Mouse (Mus musculus): ENCODE results near the gene Gpx4. TPM values are rescaled to one million over a fixed set of nuclear protein-coding genes. Genes with fewer than 3 reads are reported as not detected.
"Not testable (repeated sequence)": the region's sequence is repeated elsewhere in the genome, so short reads cannot be mapped to it uniquely, and the experiment has no call there.

Gpx4 gene
- polyA plus RNA-seq, 1 experiment from 2014 or later = 500 TPM

GRCm38 (mm10) chr10:80051618-80052373 lies 4.8 kb downstream of the Gpx4 start:
- Histone ChIP-seq H3K36me3 (peaks cover 5% of the 10 kb centered on the region; the same call in 1 of the 2 replicates), H3K9ac (no peak overlapping the region), H3K4me3 (replicated peaks) (no peak overlapping the region), H3K9me3 (no peaks in the 10 kb centered on the region), H3K27ac (peak overlapping the region; percentile 82), H3K4me1 (peaks cover 31% of the 10 kb centered on the region), H3K4me2 (peak overlapping the region; percentile 1; the same call in 1 of the 2 replicates), H3K27me3 (replicated peaks) (no peaks in the 10 kb centered on the region)
- ATAC-seq (ENCODE audit: insufficient read depth, low FRiP score, low read depth) = no peak
- 43% methylated on average over 14 of the region's 14 CpGs for WGBS

- H3K9me3 ChIP-seq = no peaks in the 10 kb centered on the region
- H3K4me1 ChIP-seq = peaks cover 31% of the 10 kb centered on the region
- peak overlapping the region; percentile 82 for H3K27ac ChIP-seq
- H3K4me3 ChIP-seq (replicated peaks) = no peak overlapping the region
- no peak overlapping the region for H3K9ac ChIP-seq
- no peaks in the 10 kb centered on the region for H3K27me3 ChIP-seq (replicated peaks)
- peaks cover 11% of the 10 kb centered on the region for H3K36me3 ChIP-seq
- WGBS = 79% methylated on average over 5 of the region's 5 CpGs
- peak overlapping the region; percentile 1; the same call in 1 of the 2 replicates for H3K4me2 ChIP-seq
- no peak for ATAC-seq (ENCODE audit: insufficient read depth, low FRiP score, low read depth)
Measured at GRCm38 (mm10) chr10:80052374-80052764, 5.4 kb downstream of the Gpx4 start.

GRCm38 (mm10) chr10:80053259-80053780 lies 6.4 kb downstream of the Gpx4 start:
- ATAC-seq (ENCODE audit: insufficient read depth, low FRiP score, low read depth) = peak; percentile 95
- Histone ChIP-seq H3K4me3 (replicated peaks) (peak overlapping the region; percentile 81), H3K27ac (peak overlapping the region; percentile 98), H3K4me1 (peaks cover 31% of the 10 kb centered on the region), H3K4me2 (peak overlapping the region; percentile 77), H3K9ac (peak overlapping the region; percentile 94), H3K27me3 (replicated peaks) (no peaks in the 10 kb centered on the region), H3K9me3 (no peaks in the 10 kb centered on the region), H3K36me3 (peaks cover 21% of the 10 kb centered on the region)
- under 1% methylated on average over 47 of the region's 47 CpGs for WGBS

GRCm38 (mm10) chr10:80053831-80054815 lies 7.2 kb downstream of the Gpx4 start:
- ATAC-seq (ENCODE audit: insufficient read depth, low FRiP score, low read depth) = peak; percentile 30
- peaks cover 28% of the 10 kb centered on the region for H3K4me1 ChIP-seq
- H3K4me3 ChIP-seq (replicated peaks) = peak overlapping the region; percentile 81
- no peaks in the 10 kb centered on the region for H3K27me3 ChIP-seq (replicated peaks)
- under 1% methylated on average over 73 of the region's 77 CpGs for WGBS
- peak overlapping the region; percentile 77 for H3K4me2 ChIP-seq
- H3K9me3 ChIP-seq = no peaks in the 10 kb centered on the region
- H3K36me3 ChIP-seq = peaks cover 26% of the 10 kb centered on the region
- H3K9ac ChIP-seq = peak overlapping the region; percentile 94
- peak overlapping the region; percentile 98 for H3K27ac ChIP-seq

- not testable (repeated sequence) for H3K27ac ChIP-seq
Measured at GRCm38 (mm10) chr10:80054911-80055310, 7.9 kb downstream of the Gpx4 start.

GRCm38 (mm10) chr10:80055364-80055763 lies 8.4 kb downstream of the Gpx4 start:
- no peaks in the 10 kb centered on the region for H3K27me3 ChIP-seq (replicated peaks)
- ATAC-seq (ENCODE audit: insufficient read depth, low FRiP score, low read depth) = no peak
- peaks cover 29% of the 10 kb centered on the region for H3K36me3 ChIP-seq
- H3K9ac ChIP-seq = no peak overlapping the region
- peak overlapping the region; percentile 18 for H3K27ac ChIP-seq
- peak overlapping the region; percentile 81 for H3K4me3 ChIP-seq (replicated peaks)
- 70% methylated on average over 5 of the region's 5 CpGs for WGBS
- H3K9me3 ChIP-seq = no peaks in the 10 kb centered on the region
- peaks cover 28% of the 10 kb centered on the region for H3K4me1 ChIP-seq
- H3K4me2 ChIP-seq = peak overlapping the region; percentile 77

More at GRCm38 (mm10) chr10:80054911-80055310, 7.9 kb downstream of the Gpx4 start:
- Histone ChIP-seq H3K4me1 (peaks cover 28% of the 10 kb centered on the region), H3K4me3 (replicated peaks) (peak overlapping the region; percentile 81), H3K4me2 (peak overlapping the region; percentile 77), H3K36me3 (peaks cover 29% of the 10 kb centered on the region)
- H3K9ac ChIP-seq; H3K9me3 ChIP-seq; H3K27me3 ChIP-seq (replicated peaks); ATAC-seq (ENCODE audit: insufficient read depth, low FRiP score, low read depth): not testable (repeated sequence)
- 18% methylated on average over 3 of the region's 3 CpGs for WGBS

- Histone ChIP-seq H3K27ac (peak overlapping the region; percentile 18; the same call in 1 of the 2 replicates), H3K4me1 (peaks cover 28% of the 10 kb centered on the region), H3K4me2 (no peak overlapping the region), H3K4me3 (replicated peaks) (no peak overlapping the region), H3K9ac (no peak overlapping the region), H3K9me3 (no peaks in the 10 kb centered on the region), H3K36me3 (peaks cover 29% of the 10 kb centered on the region), H3K27me3 (replicated peaks) (no peaks in the 10 kb centered on the region)
- ATAC-seq (ENCODE audit: insufficient read depth, low FRiP score, low read depth) = no peak
- 68% methylated on average over 10 of the region's 10 CpGs for WGBS
Measured at GRCm38 (mm10) chr10:80055891-80056290, 8.9 kb downstream of the Gpx4 start.

- peaks cover 25% of the 10 kb centered on the region for H3K4me1 ChIP-seq
- WGBS = 83% methylated on average over 4 of the region's 4 CpGs
- no peak for ATAC-seq (ENCODE audit: insufficient read depth, low FRiP score, low read depth)
- H3K27ac ChIP-seq = no peak overlapping the region
- H3K27me3 ChIP-seq (replicated peaks) = no peaks in the 10 kb centered on the region
- H3K4me2 ChIP-seq = no peak overlapping the region
- H3K9me3 ChIP-seq = no peaks in the 10 kb centered on the region
- H3K9ac ChIP-seq = no peak overlapping the region
- H3K4me3 ChIP-seq (replicated peaks) = no peak overlapping the region
- peaks cover 29% of the 10 kb centered on the region for H3K36me3 ChIP-seq
Measured at GRCm38 (mm10) chr10:80056506-80056905, 9.5 kb downstream of the Gpx4 start.

- Histone ChIP-seq H3K27me3 (replicated peaks) (no peaks in the 10 kb centered on the region), H3K36me3 (peaks cover 31% of the 10 kb centered on the region), H3K27ac (no peak overlapping the region), H3K4me3 (replicated peaks) (no peak overlapping the region), H3K9me3 (no peaks in the 10 kb centered on the region), H3K4me1 (peaks cover 22% of the 10 kb centered on the region), H3K9ac (no peak overlapping the region), H3K4me2 (no peak overlapping the region)
- no peak for ATAC-seq (ENCODE audit: insufficient read depth, low FRiP score, low read depth)
- WGBS = 88% methylated on average over 27 of the region's 27 CpGs
Measured at GRCm38 (mm10) chr10:80056976-80057682, 10.2 kb downstream of the Gpx4 start.

GRCm38 (mm10) chr10:80057683-80058326 lies 10.8 kb downstream of the Gpx4 start:
- H3K4me2 ChIP-seq = no peak overlapping the region
- H3K4me1 ChIP-seq = peaks cover 16% of the 10 kb centered on the region
- H3K9me3 ChIP-seq = no peaks in the 10 kb centered on the region
- peaks cover 37% of the 10 kb centered on the region for H3K36me3 ChIP-seq
- WGBS = 80% methylated on average over 30 of the region's 30 CpGs
- ATAC-seq (ENCODE audit: insufficient read depth, low FRiP score, low read depth) = no peak
- H3K27me3 ChIP-seq (replicated peaks) = no peaks in the 10 kb centered on the region
- H3K4me3 ChIP-seq (replicated peaks) = no peak overlapping the region
- H3K9ac ChIP-seq = no peak overlapping the region
- no peak overlapping the region for H3K27ac ChIP-seq

GRCm38 (mm10) chr10:80063104-80063503 lies 16.1 kb downstream of the Gpx4 start:
- Histone ChIP-seq H3K27ac (no peak overlapping the region), H3K9me3 (no peaks in the 10 kb centered on the region), H3K4me1 (no peaks in the 10 kb centered on the region), H3K4me3 (replicated peaks) (no peak overlapping the region), H3K4me2 (no peak overlapping the region), H3K27me3 (replicated peaks) (no peaks in the 10 kb centered on the region), H3K9ac (no peak overlapping the region), H3K36me3 (peaks cover 35% of the 10 kb centered on the region)
- WGBS = 86% methylated on average over 5 of the region's 5 CpGs
- ATAC-seq (ENCODE audit: insufficient read depth, low FRiP score, low read depth) = no peak
